Mouse (Mus musculus): ENCODE measurements around the gene Dnttip2. TPM values are rescaled to one million over a fixed set of nuclear protein-coding genes. Genes with fewer than 3 reads are reported as not detected.
"Not testable (repeated sequence)": the region's sequence is repeated elsewhere in the genome, so short reads cannot be mapped to it uniquely, and the experiment has no call there.

Gene Dnttip2
- total RNA-seq, 2 experiments from 2014 or later = 29.5 to 33.4 TPM

GRCm38 (mm10) chr3:122247768-122248100, 26.5 kb upstream of the Dnttip2 start:
- intact Hi-C loops (cut with DNase I) = loop anchor here (5.0 kb wide), 2 partner anchors 55 to 360 kb away; no protein-coding TSS in a partner anchor

DNA sequence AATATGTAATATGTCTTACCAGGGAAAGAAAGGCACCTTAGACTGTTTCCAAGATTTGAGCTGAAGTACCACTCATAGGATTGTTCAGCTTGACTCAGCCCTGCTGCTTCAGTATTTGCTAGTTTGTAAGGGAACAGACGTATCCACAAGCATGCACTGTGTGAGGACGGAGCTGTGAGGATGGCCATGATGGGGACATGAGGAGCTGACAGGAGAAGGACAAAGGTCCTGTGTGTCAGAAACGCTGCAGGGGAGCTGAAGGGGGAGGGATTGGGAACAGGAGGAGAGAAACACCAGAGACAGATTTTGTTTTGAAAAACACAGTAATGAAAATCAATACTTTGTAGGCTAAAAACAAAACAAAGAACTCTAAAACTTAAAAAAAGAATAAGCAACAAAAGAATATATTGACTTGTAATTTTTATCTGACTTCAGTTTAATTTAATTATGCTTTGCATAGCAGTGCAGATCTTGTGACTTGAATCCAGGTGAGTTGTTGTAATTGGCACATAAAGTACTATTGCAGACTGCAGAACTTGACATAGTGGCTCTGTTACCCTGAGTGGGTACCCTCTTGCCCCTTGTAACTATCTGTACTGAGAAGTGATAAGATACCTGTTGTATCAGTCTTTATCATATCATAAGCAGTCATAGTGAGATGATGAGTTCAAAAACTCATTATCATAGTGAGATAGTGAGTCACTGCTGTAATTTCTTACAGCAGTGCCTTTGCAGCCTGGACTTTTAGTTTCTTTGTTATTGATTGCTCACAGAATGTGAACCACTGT, 21.5 kb upstream of the Dnttip2 start:
- no peak for TF ChIP-seq CTCF (IDR thresholded peaks at IDR 0.05)
- Histone ChIP-seq H3K27ac (no peak overlapping the region), H3K4me3 (no peak overlapping the region)
- intact Hi-C loops (cut with DNase I) = no loop called here
- no peak for DNase-seq (ENCODE audit: extremely low spot score in 1 of 2, low spot score in 2 of 2)

More at GRCm38 (mm10) chr3:122247768-122248100, 26.5 kb upstream of the Dnttip2 start:
- Histone ChIP-seq H3K4me3 (no peak overlapping the region; the same call in 1 of the 2 replicates), H3K27ac (no peak overlapping the region)
- TF ChIP-seq CTCF (IDR thresholded peaks at IDR 0.05) = no peak
- DNase-seq (ENCODE audit: extremely low spot score in 1 of 2, low spot score in 2 of 2) = no peak

- H3K27ac ChIP-seq; DNase-seq (ENCODE audit: extremely low spot score in 1 of 2, low spot score in 2 of 2); H3K4me3 ChIP-seq; intact Hi-C loops (cut with DNase I): not testable (repeated sequence)
These were observed 20.1 kb upstream of the Dnttip2 start for GRCm38 (mm10) chr3:122254050-122254449.

DNA sequence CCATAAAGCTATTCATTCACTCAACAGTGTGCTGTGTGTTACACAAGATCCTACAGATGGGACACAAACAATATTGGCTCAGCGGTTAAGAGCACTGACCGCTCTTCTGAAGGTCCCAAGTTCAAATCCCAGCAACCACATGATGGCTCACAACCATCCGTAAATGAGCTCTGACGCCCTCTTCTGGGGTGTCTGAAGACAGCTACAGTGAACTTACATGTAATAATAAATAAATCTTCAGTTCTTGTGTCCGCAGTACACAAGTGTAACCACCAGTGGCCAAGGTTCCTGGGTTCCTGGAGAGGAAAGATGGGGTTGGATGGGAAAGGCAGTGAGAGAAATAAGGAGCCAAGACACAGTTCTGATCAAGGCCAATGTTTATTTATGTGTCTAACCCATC, 4.2 kb upstream of the Dnttip2 start:
- intact Hi-C loops (cut with DNase I) = no loop called here

DNA sequence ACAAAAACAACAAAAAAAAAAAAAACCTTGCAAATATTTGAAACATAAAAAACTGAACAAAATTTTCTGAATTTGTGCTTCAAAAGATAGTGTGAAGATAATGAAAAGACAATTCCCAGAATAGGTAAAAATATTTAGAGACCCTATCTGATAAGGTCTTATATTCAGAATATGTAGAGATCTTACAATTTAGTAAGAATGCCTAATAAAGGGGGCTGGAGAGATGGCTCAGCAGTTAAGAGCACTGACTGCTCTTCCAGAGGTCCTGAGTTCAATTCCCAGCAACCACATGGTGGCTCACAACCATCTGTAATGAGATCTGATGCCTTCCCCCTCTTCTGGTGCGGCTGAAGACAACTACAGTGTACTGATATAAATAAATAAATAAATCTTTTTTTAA, 1.6 kb upstream of the Dnttip2 start:
- DNase-seq (ENCODE audit: extremely low spot score in 1 of 2, low spot score in 2 of 2); intact Hi-C loops (cut with DNase I): not testable (repeated sequence)

More for the DNA sequence above, 4.2 kb upstream of the Dnttip2 start:
- Histone ChIP-seq H3K27ac (no peak overlapping the region), H3K4me3 (no peak overlapping the region)
- TF ChIP-seq CTCF (IDR thresholded peaks at IDR 0.05) = peak; percentile 21
- DNase-seq (ENCODE audit: extremely low spot score in 1 of 2, low spot score in 2 of 2) = no peak

DNA sequence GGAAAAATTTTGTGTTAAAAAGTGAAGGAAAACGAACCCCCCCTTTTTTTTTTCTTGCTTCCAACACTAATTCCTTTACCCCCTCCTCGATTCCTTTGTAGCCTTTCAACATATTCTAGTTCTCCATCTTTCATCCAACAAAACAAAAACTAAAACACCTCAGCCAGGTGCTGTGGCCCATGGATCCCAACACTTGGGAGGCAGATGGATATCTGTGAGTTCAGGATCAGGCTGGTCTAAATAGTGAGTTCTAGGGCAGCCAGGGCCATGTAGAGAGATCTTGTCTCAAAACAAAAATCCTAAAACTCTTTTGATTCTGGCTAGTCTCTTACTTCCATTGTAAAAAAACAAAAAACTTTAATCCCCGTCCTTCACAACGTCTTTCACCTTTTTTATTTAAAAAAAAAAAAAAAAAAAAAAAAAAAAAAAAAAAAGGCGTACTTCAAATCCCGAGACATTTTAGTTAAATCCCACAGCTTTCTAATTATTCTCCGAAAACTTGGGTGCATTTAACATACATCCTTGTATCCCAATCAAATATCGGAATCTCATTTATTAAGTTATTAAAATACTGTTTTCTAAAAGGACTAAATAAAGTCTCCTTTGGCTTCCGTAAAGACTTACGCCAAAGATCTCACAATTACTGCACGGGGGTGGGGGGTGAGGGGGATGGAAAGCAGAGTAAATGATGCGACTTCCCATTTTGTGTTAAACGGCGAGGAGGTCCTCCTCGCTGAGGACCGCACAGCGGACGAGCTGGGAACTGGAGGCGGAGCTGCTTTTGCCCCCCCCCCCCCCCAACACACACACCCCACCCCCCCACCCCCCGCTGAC, 564 bp upstream of the Dnttip2 start:
- no peak for DNase-seq (ENCODE audit: extremely low spot score in 1 of 2, low spot score in 2 of 2)
- intact Hi-C loops (cut with DNase I) = loop anchor here (1.0 kb wide), 1 partner anchor 28 kb away; the partner anchor contains the start of gene Gclm
- peak overlapping the region; percentile 77 for H3K4me3 ChIP-seq
- H3K27ac ChIP-seq = peak overlapping the region; percentile 77
- peak; percentile 34 for TF ChIP-seq CTCF (IDR thresholded peaks at IDR 0.05)

More for the DNA sequence above, 1.6 kb upstream of the Dnttip2 start:
- not testable (repeated sequence) for H3K4me3 ChIP-seq, H3K27ac ChIP-seq

DNA sequence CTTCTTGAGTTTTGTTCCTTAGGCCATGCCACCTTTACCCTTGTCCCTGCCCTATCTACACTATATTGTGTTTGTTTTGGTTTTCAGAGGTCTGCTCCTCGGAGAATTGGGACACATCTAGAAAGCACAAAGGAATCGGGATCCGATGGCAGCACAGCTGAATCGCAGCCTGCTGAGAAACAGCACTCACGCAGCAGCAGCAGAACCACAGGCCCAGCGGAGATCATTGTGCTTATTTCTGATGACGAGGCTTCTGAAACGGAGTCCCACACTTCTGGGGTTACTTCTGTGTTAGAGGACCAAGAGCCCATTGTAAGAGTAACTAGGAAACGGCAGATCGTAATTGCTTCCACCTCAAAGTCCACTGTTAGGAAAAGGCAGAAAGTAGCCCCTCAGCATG, 923 bp downstream of the Dnttip2 start:
- TF ChIP-seq CTCF (IDR thresholded peaks at IDR 0.05) = no peak
- no peak overlapping the region for H3K27ac ChIP-seq
- no peak for DNase-seq (ENCODE audit: extremely low spot score in 1 of 2, low spot score in 2 of 2)
- intact Hi-C loops (cut with DNase I) = no loop called here
- H3K4me3 ChIP-seq = peak overlapping the region; percentile 77

DNA sequence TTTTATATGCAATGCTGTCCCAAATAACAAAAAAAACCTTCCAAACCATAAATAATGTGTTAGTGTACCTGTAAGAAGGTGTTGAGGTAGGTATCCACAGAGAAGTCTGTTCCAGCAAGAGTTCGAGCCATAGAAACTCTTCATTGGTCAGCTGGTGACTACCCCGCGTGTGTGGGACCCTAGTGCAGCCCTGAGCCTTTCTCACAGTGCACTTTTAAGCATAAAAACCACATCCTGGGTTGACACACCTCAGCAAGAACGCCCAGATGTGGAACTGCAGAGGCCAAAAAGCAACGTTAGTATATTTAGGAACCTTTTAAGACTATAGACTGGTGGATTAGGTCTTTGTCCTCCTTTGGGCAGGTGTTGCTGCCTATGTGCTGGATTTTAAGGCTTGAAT, 13.0 kb downstream of the Dnttip2 start:
- TF ChIP-seq CTCF (IDR thresholded peaks at IDR 0.05) = no peak

DNA sequence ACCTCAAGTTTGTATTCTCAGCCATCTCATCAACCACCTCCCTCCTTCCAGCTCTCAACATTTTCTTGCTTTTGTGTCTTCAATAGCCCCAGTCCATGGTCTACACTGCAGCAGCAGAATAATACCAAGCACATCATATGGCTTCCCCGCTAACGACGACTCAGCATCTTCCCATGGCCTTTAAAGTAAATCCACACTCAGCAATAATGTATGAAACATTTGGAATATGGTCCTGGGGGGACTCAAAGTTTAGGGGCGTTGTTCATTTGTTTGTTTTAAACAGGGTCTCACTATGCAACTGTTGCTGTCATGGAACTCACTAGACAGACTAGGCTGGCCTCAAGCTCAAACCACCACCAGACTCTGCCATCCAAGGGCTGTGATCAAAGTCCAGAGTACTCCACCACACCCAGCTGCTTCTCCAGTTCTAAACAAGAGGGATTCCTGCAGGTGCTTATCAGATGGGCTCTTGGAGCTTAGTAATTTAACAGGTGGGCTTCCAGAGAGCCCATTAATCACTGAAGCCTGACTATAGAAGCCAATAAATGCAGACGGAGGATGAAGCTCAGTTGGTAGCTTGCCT, 14.5 kb downstream of the Dnttip2 start:
- intact Hi-C loops (cut with DNase I) = no loop called here
- no peak overlapping the region for H3K4me3 ChIP-seq
- H3K27ac ChIP-seq = no peak overlapping the region
- TF ChIP-seq CTCF (IDR thresholded peaks at IDR 0.05) = no peak
- no peak for DNase-seq (ENCODE audit: extremely low spot score in 1 of 2, low spot score in 2 of 2)

More for the DNA sequence above, 13.0 kb downstream of the Dnttip2 start:
- DNase-seq (ENCODE audit: extremely low spot score in 1 of 2, low spot score in 2 of 2) = no peak
- intact Hi-C loops (cut with DNase I) = no loop called here
- H3K4me3 ChIP-seq = no peak overlapping the region
- H3K27ac ChIP-seq = no peak overlapping the region

DNA sequence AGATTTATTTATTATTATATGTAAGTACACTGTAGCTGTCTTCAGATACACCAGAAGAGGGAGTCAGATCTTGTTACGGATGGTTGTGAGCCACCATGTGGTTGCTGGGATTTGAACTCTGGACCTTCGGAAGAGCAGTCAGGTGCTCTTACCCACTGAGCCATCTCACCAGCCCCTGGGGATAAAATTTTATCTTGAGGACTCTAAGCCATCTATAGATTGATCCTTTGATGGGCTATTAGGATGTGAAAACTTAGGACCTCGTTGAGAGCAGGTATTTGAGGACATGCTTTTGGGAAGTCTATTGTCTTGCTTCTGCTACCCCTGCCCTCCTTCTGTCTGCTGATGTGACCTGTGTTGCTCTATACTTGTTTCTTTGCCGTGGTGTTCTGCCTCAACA, 15.2 kb downstream of the Dnttip2 start:
- intact Hi-C loops (cut with DNase I); DNase-seq (ENCODE audit: extremely low spot score in 1 of 2, low spot score in 2 of 2); H3K4me3 ChIP-seq; H3K27ac ChIP-seq: not testable (repeated sequence)

GRCm38 (mm10) chr3:122290696-122291095, 16.5 kb downstream of the Dnttip2 start:
- intact Hi-C loops (cut with DNase I) = loop anchor here (10.0 kb wide), 1 partner anchor 634 kb away; the partner anchor contains the start of gene 1810037I17Rik
- no peak overlapping the region for H3K4me3 ChIP-seq
- no peak for TF ChIP-seq CTCF (IDR thresholded peaks at IDR 0.05)
- no peak for DNase-seq (ENCODE audit: extremely low spot score in 1 of 2, low spot score in 2 of 2)
- H3K27ac ChIP-seq = no peak overlapping the region; the same call in 1 of the 2 replicates

DNA sequence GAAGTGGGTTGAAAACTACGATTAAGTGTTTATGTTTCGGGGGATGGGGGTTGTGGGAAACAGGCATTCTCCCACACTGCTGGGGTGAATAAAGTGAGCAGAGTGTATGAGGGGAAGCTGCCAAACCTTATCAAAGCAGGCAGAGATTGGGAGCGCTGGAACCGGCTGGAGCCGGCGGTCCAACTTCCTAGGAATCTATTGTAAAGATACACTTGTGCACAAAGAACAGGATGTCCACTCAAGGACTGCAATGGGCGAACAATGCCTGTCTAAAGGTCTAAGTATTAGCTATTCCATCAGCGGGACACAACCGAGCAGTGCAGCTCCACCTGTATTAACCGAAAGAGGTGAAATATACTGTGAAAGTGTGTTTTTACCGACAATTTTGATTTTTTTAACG, 17.6 kb downstream of the Dnttip2 start:
- intact Hi-C loops (cut with DNase I) = loop anchor here (10.0 kb wide), 1 partner anchor 633 kb away; the partner anchor contains the start of gene 1810037I17Rik
- H3K4me3 ChIP-seq = peak overlapping the region; percentile 99
- no peak for DNase-seq (ENCODE audit: extremely low spot score in 1 of 2, low spot score in 2 of 2)
- H3K27ac ChIP-seq = peak overlapping the region; percentile 99
- TF ChIP-seq CTCF (IDR thresholded peaks at IDR 0.05) = no peak
